Mouse (Mus musculus) MEL (cell line): ENCODE measurements at regions not wholly inside any gene's neighbourhood (a gene's known extent, or its start where the extent isn't known, plus 50 kb on each side); places are given as distances from the start of the nearest gene placed in this dataset.
A peak's percentile ranks its signal among the peaks of the same experiment; 100 is the strongest.

Experiments used
- DNase-seq: peaks from one replicate; pipeline ENCODE4 v3.0.0; 2011; ENCODE audit warnings: low read depth, low spot score
- H3K27ac ChIP-seq: 2 replicates; pipeline ENCODE4 v1.5.1; 2012; ENCODE audit warnings: low read depth, mild to moderate bottlenecking, control low read depth, low read length, moderate library complexity; ENCODE audit not compliant: control insufficient read depth
- H3K27me3 ChIP-seq, 2 experiments: fragments of 150-350 bp in 1 of 2; sonication (generic) in 1 of 2; 2 replicates each; pipeline ENCODE4 v1.6.1; 2012; ENCODE audit warnings: low read length in 2 of 2, mild to moderate bottlenecking in 2 of 2, improper control_type of control experiment in 1 of 2, moderate library complexity in 1 of 2; ENCODE audit not compliant: insufficient read depth in 2 of 2, control insufficient read depth in 1 of 2
- H3K36me3 ChIP-seq, 2 experiments: 2 replicates each; pipeline ENCODE4 v1.6.1; 2012 to 2014; ENCODE audit warnings: low read length in 2 of 2, improper control_type of control experiment in 1 of 2, inconsistent platforms in 1 of 2, mild to moderate bottlenecking in 1 of 2; ENCODE audit not compliant: insufficient read depth in 2 of 2, control insufficient read depth in 1 of 2
- H3K4me1 ChIP-seq, 2 experiments: fragments of 150-350 bp in 1 of 2; sonication (generic) in 1 of 2; 2 replicates each; pipeline ENCODE4 v1.6.1; 2012; ENCODE audit warnings: low read length in 2 of 2, improper control_type of control experiment in 1 of 2, mild to moderate bottlenecking in 1 of 2; ENCODE audit not compliant: insufficient read depth in 2 of 2, control insufficient read depth in 1 of 2
- H3K4me3 ChIP-seq, 2 experiments: fragments of 150-350 bp in 1 of 2; sonication (generic) in 1 of 2; 2 replicates each; pipeline ENCODE4 v1.5.1; 2012; ENCODE audit warnings: low read depth in 2 of 2, low read length in 2 of 2, mild to moderate bottlenecking in 2 of 2, moderate library complexity in 2 of 2, control low read depth in 1 of 2, improper control_type of control experiment in 1 of 2; ENCODE audit not compliant: control insufficient read depth in 1 of 2, insufficient read depth in 1 of 2
- H3K79me2 ChIP-seq: 2 replicates; pipeline ENCODE4 v1.6.1; 2012; ENCODE audit warnings: mild to moderate bottlenecking, low read length, moderate library complexity; ENCODE audit not compliant: control insufficient read depth, poor library complexity, insufficient read depth
- H3K9ac ChIP-seq: 2 replicates; pipeline ENCODE4 v1.6.1; 2012; ENCODE audit warnings: low read depth, mild to moderate bottlenecking, control low read depth, low read length, moderate library complexity; ENCODE audit not compliant: control insufficient read depth, poor library complexity, severe bottlenecking
- H3K9me3 ChIP-seq: fragments of 150-350 bp; sonication (generic); replicated peaks from 2 replicates; pipeline ENCODE4 v1.6.1; 2012; ENCODE audit warnings: mild to moderate bottlenecking, low read length, improper control_type of control experiment, moderate library complexity; ENCODE audit not compliant: insufficient read depth
- BHLHE40 ChIP-seq: IDR thresholded peaks from 2 replicates; pipeline ENCODE4 v1.6.1; 2012; ENCODE audit warnings: low read depth, mild to moderate bottlenecking, inconsistent platforms, low read length, improper control_type of control experiment, borderline replicate concordance
- ELF1 ChIP-seq: IDR thresholded peaks from 2 replicates; pipeline ENCODE4 v1.6.1; 2014; ENCODE audit warnings: low read depth, mild to moderate bottlenecking, inconsistent platforms, low read length, improper control_type of control experiment, moderate library complexity
- EP300 ChIP-seq, 2 experiments: IDR thresholded peaks; 2 replicates each; pipeline ENCODE4 v1.6.1; 2011; ENCODE audit warnings: improper control_type of control experiment in 2 of 2, low read length in 2 of 2, low read depth in 1 of 2, mild to moderate bottlenecking in 1 of 2
- GABPA ChIP-seq: IDR thresholded peaks from 2 replicates; pipeline ENCODE4 v1.6.1; 2012; ENCODE audit warnings: low read depth, mild to moderate bottlenecking, inconsistent platforms, low read length, improper control_type of control experiment, moderate library complexity
- GATA1 ChIP-seq: IDR thresholded peaks from 2 replicates; pipeline ENCODE4 v1.6.1; 2011; ENCODE audit warnings: low read depth, low read length, improper control_type of control experiment
- HCFC1 ChIP-seq: IDR thresholded peaks from 2 replicates; pipeline ENCODE4 v1.6.1; 2012; ENCODE audit warnings: low read depth, mild to moderate bottlenecking, inconsistent platforms, low read length, improper control_type of control experiment, moderate library complexity
- MAFK ChIP-seq: IDR thresholded peaks from 2 replicates; pipeline ENCODE4 v1.6.1; 2011; ENCODE audit warnings: low read depth, mild to moderate bottlenecking, low read length, improper control_type of control experiment, borderline replicate concordance
- MAX ChIP-seq: IDR thresholded peaks from 2 replicates; pipeline ENCODE4 v1.6.1; 2011; ENCODE audit warnings: low read length, improper control_type of control experiment
- MEF2A ChIP-seq: IDR thresholded peaks from 2 replicates; pipeline ENCODE4 v1.6.1; 2014; ENCODE audit warnings: low read depth, mild to moderate bottlenecking, inconsistent platforms, low read length, improper control_type of control experiment; ENCODE audit not compliant: poor library complexity, insufficient replicate concordance, severe bottlenecking; ENCODE audit errors: extremely low read depth
- MYB ChIP-seq: IDR thresholded peaks from 2 replicates; pipeline ENCODE4 v1.6.1; 2011; ENCODE audit warnings: mild to moderate bottlenecking, low read depth, low read length, improper control_type of control experiment
- MYC ChIP-seq: IDR thresholded peaks from 2 replicates; pipeline ENCODE4 v1.6.1; 2011; ENCODE audit warnings: low read depth, mild to moderate bottlenecking, low read length, improper control_type of control experiment, moderate library complexity
- NELFE ChIP-seq: IDR thresholded peaks from 2 replicates; pipeline ENCODE4 v1.6.1; 2011; ENCODE audit warnings: low read depth, low read length, improper control_type of control experiment
- NRF1 ChIP-seq: IDR thresholded peaks from 2 replicates; pipeline ENCODE4 v1.6.1; 2014; ENCODE audit warnings: low read depth, mild to moderate bottlenecking, inconsistent platforms, low read length, improper control_type of control experiment, moderate library complexity; ENCODE audit not compliant: poor library complexity, insufficient read depth, severe bottlenecking
- POLR2A ChIP-seq, 2 experiments: IDR thresholded peaks; 2 replicates each; pipeline ENCODE4 v1.6.1; 2011 to 2012; ENCODE audit warnings: low read length in 2 of 2, mild to moderate bottlenecking in 2 of 2, control low read depth in 1 of 2, improper control_type of control experiment in 1 of 2, low read depth in 1 of 2, moderate library complexity in 1 of 2; ENCODE audit not compliant: control insufficient read depth in 1 of 2, insufficient read depth in 1 of 2, poor library complexity in 1 of 2
- POLR2AphosphoS2 ChIP-seq: IDR thresholded peaks from 2 replicates; pipeline ENCODE4 v1.6.1; 2011; ENCODE audit warnings: low read length, improper control_type of control experiment
- RCOR1 ChIP-seq: IDR thresholded peaks from 2 replicates; pipeline ENCODE4 v1.6.1; 2012; ENCODE audit warnings: low read depth, mild to moderate bottlenecking, inconsistent platforms, low read length, improper control_type of control experiment
- SIN3A ChIP-seq: IDR thresholded peaks from 2 replicates; pipeline ENCODE4 v1.6.1; 2012; ENCODE audit warnings: low read length, improper control_type of control experiment, inconsistent platforms
- TAL1 ChIP-seq: IDR thresholded peaks from 2 replicates; pipeline ENCODE4 v1.6.1; 2012; ENCODE audit warnings: mild to moderate bottlenecking, inconsistent platforms, low read length, moderate library complexity, mixed read lengths
- TBP ChIP-seq: IDR thresholded peaks from 2 replicates; pipeline ENCODE4 v1.8.0; 2011; ENCODE audit warnings: low read depth, low read length, improper control_type of control experiment
- TCF12 ChIP-seq: IDR thresholded peaks from 2 replicates; pipeline ENCODE4 v1.6.1; 2014; ENCODE audit warnings: low read depth, mild to moderate bottlenecking, inconsistent platforms, low read length, improper control_type of control experiment, moderate library complexity
- UBTF ChIP-seq: IDR thresholded peaks from 2 replicates; pipeline ENCODE4 v1.6.1; 2012; ENCODE audit warnings: low read depth, mild to moderate bottlenecking, inconsistent platforms, low read length, improper control_type of control experiment, moderate library complexity, borderline replicate concordance; ENCODE audit not compliant: insufficient read depth
- USF1 ChIP-seq: IDR thresholded peaks from 2 replicates; pipeline ENCODE4 v1.6.1; 2014; ENCODE audit warnings: low read depth, mild to moderate bottlenecking, inconsistent platforms, low read length, improper control_type of control experiment, moderate library complexity
- USF2 ChIP-seq, 2 experiments: IDR thresholded peaks; 2 replicates each; pipeline ENCODE4 v1.6.1; 2011 to 2012; ENCODE audit warnings: improper control_type of control experiment in 2 of 2, low read length in 2 of 2, borderline replicate concordance in 1 of 2, inconsistent platforms in 1 of 2, low read depth in 1 of 2, mild to moderate bottlenecking in 1 of 2; ENCODE audit not compliant: insufficient read depth in 1 of 2
- ZC3H11A ChIP-seq: IDR thresholded peaks from 2 replicates; pipeline ENCODE4 v1.6.1; 2012; ENCODE audit warnings: low read depth, mild to moderate bottlenecking, inconsistent platforms, low read length, improper control_type of control experiment
- ZKSCAN1 ChIP-seq: IDR thresholded peaks from 2 replicates; pipeline ENCODE4 v1.6.1; 2012; ENCODE audit warnings: low read depth, mild to moderate bottlenecking, inconsistent platforms, low read length, improper control_type of control experiment, moderate library complexity
- ZNF384 ChIP-seq: IDR thresholded peaks from 2 replicates; pipeline ENCODE4 v1.6.1; 2012; ENCODE audit warnings: low read depth, mild to moderate bottlenecking, inconsistent platforms, low read length, improper control_type of control experiment

GRCm38 (mm10) chr10:98765786-98766419 lies 148.3 kb upstream of the Atp2b1 start:
- H3K9me3 ChIP-seq = no peaks in the 10 kb centered on the region
- H3K9ac ChIP-seq = no peak overlapping the region
- no peaks in the 10 kb centered on the region for H3K27me3 ChIP-seq
- no peak overlapping the region for H3K4me3 ChIP-seq
- H3K4me1 ChIP-seq = no peaks in the 10 kb centered on the region
- no peak for TF ChIP-seq ELF1
- TF ChIP-seq NRF1 = no peak
- H3K79me2 ChIP-seq = no peaks in the 10 kb centered on the region
- no peaks in the 10 kb centered on the region for H3K36me3 ChIP-seq
- no peak for DNase-seq
- no peak overlapping the region for H3K27ac ChIP-seq

DNA sequence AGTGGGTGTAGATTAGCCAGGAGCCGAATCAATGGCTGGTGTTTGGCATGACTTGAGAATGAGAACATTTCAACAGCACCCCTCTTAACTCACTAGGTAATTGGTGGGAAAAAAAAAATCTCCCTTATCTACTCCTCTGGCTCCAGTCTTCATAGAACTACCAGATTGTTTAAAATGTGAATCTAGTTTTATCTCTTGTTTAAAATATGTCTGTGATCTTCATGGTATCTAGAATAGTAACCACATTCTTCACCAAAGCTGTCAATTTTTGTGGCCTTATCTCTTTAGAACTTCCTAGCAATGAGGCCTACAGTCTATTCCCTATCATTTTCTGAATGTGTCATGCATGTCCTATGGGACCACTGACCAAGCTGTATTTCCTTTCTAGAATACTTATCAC lies 134.4 kb upstream of the Atp2b1 start:
- Histone ChIP-seq H3K9me3 (no peaks in the 10 kb centered on the region), H3K27me3 (no peaks in the 10 kb centered on the region; a peak in 1 of 4 replicates), H3K36me3 (peaks cover 0 to 12% of the 10 kb centered on the region in 2 experiments; a peak in 2 of 4 replicates)
- no peak for DNase-seq
- TF ChIP-seq ZNF384 (0 out of 2 replicates have a peak, but pooled peaks have one; percentile 30), TCF12 (0 out of 2 replicates have a peak, but pooled peaks have one; percentile 34), GATA1 (peak; percentile 65), ZC3H11A (no peak), GABPA (no peak), ELF1 (no peak), MAX (no peak), SIN3A (no peak), NRF1 (no peak), HCFC1 (no peak), TAL1 (no peak), USF1 (no peak), POLR2AphosphoS2 (no peak), TBP (no peak), USF2 (IDR thresholded peaks at IDR 0.05; ENCODE audit: borderline replicate concordance in 1 of 2, insufficient read depth in 1 of 2, low read depth in 1 of 2, low read length in 2 of 2) (no peak), MYB (no peak), ZKSCAN1 (no peak), NELFE (no peak), BHLHE40 (no peak), UBTF (no peak), MAFK (no peak), RCOR1 (peak; percentile 89), MEF2A (no peak), MYC (no peak), POLR2A (IDR thresholded peaks at IDR 0.05; ENCODE audit: control insufficient read depth in 1 of 2, insufficient read depth in 1 of 2, low read depth in 1 of 2, low read length in 2 of 2, poor library complexity in 1 of 2) (no peak), EP300 (IDR thresholded peaks at IDR 0.05; ENCODE audit: low read depth in 1 of 2, low read length in 2 of 2) (peak; percentile 13 to 48; a peak in 1 of 4 replicates)
- TF ChIP-seq, all 39 proteins: peak for 5
- H3K4me3 ChIP-seq = no peak overlapping the region
- no peaks in the 10 kb centered on the region for H3K79me2 ChIP-seq
- no peak overlapping the region for H3K9ac ChIP-seq
- H3K27ac ChIP-seq = no peak overlapping the region
- peaks cover 3 to 17% of the 10 kb centered on the region in 2 experiments; a peak in 3 of 4 replicates for H3K4me1 ChIP-seq
